Mouse (Mus musculus) megakaryocyte, embryonic 14.5 days (primary cell): ENCODE results near the gene Hecw2.

Experiments
- FLI1 ChIP-seq: IDR thresholded peaks from 2 replicates; pipeline ENCODE4 v1.6.1; 2012; ENCODE audit warnings: low read length, inconsistent platforms, mixed read lengths
- GATA1 ChIP-seq: IDR thresholded peaks from 3 replicates; pipeline ENCODE4 v1.6.1; 2012; ENCODE audit warnings: mixed read lengths, low read length, inconsistent platforms, borderline replicate concordance

DNA sequence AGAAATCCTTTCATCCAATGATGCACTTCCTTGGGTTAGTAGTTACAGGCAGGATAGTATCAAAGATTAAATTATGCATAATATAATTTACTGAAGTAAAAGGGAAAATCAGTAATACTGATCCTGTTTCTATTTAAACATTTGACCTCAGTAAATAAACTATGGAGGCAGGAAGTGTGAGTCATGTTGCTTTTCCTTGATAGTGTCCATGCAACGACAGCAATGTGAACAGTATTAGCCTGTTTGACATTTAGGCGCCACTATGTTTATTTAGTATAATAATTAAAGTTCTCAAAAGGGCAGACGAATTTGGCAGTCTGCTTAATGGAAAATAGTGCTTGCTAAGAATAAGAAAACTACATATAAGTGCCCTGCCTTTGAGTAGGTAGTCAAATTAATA, 263.7 kb downstream of the Hecw2 start:
- TF ChIP-seq GATA1: no peak
- no peak for TF ChIP-seq FLI1
